ENCODE assay signal across 20 mouse cellular contexts in genomic region chr2:168837951-168838570, GRCm38 (mm10).
A peak's percentile ranks its signal among the peaks of the same experiment; 100 is the strongest.
DNase-seq lines count a peak whose midpoint lies in the region; ATAC-seq lines count a peak whose summit lies in the region.
"Had no signal": no experiment of that assay in that cellular context is flagged by ENCODE, and none has a peak within 500 bp of the region (broad histone marks: within the 10 kb centered on the region; RNA-seq: fewer than 3 reads in every experiment).

No protein-coding gene starts in this region.

- intact Hi-C loops in heart, postnatal 14 days (cut with DNase I) = no loop called here

- H3K36me3 ChIP-seq in heart, embryonic 13.5 days = no peaks in the 10 kb centered on the region
- H3K36me3 ChIP-seq in midbrain, embryonic 10.5 days = no peaks in the 10 kb centered on the region
- H3K36me3 ChIP-seq in midbrain, embryonic 16.5 days (ENCODE audit: control insufficient read depth, insufficient read depth, low read length) = no peaks in the 10 kb centered on the region
- H3K36me3 ChIP-seq in embryonic facial prominence, embryonic 11.5 days (replicated peaks; ENCODE audit: control insufficient read depth, insufficient read depth, low read depth, low read length) = no peaks in the 10 kb centered on the region
- H3K36me3 ChIP-seq: limb, embryonic 12.5 days; lung, embryonic 15.5 days had no signal

- H3K27me3 ChIP-seq in heart, embryonic 13.5 days (replicated peaks) = peaks cover 67% of the 10 kb centered on the region
- H3K27me3 ChIP-seq in midbrain, embryonic 10.5 days (ENCODE audit: low read depth, poor library complexity, severe bottlenecking) = no peaks in the 10 kb centered on the region
- H3K27me3 ChIP-seq in midbrain, embryonic 16.5 days (ENCODE audit: control insufficient read depth, insufficient read depth, low read depth, low read length) = peaks cover 10% of the 10 kb centered on the region
- no peaks in the 10 kb centered on the region for H3K27me3 ChIP-seq in embryonic facial prominence, embryonic 11.5 days (ENCODE audit: control insufficient read depth, insufficient read depth, low read length)

- H3K4me2 ChIP-seq in heart, embryonic 13.5 days = 0 out of 2 replicates have a peak overlapping the region, but pooled peaks have one; percentile 58
- H3K4me2 ChIP-seq in midbrain, embryonic 16.5 days (ENCODE audit: low read length) = no peak overlapping the region
- no peak overlapping the region for H3K4me2 ChIP-seq in embryonic facial prominence, embryonic 11.5 days (ENCODE audit: low read depth, low read length)
- H3K4me2 ChIP-seq: lung, embryonic 15.5 days had no signal

- DNase-seq in heart, postnatal 14 days = no peak
- peak; percentile 44 for DNase-seq in midbrain, embryonic 10.5 days (ENCODE audit: low spot score)
- peak; percentile 50 for DNase-seq in embryo, embryonic 10 days (ENCODE audit: low spot score)
- no peak for DNase-seq in embryonic facial prominence, embryonic 11.5 days (ENCODE audit: low spot score)
- no peak for DNase-seq in c-Kit-positive CD71-positive TER-119-positive erythroid progenitor cells, embryonic 14.5 days (ENCODE audit: low spot score)
- DNase-seq in layer of hippocampus, adult 9-11 months = no peak
- DNase-seq: adrenal gland, postnatal 14 days; cerebellum, adult 9-10 months; forebrain, postnatal 0 days; gastrocnemius, adult 2 months; kidney, adult 2 months; lung, postnatal 36 days had no signal

- H3K27ac ChIP-seq in heart, embryonic 13.5 days (replicated peaks) = no peak overlapping the region
- peak overlapping the region; percentile 92 for H3K27ac ChIP-seq in midbrain, embryonic 10.5 days (replicated peaks)
- no peak overlapping the region for H3K27ac ChIP-seq in midbrain, embryonic 16.5 days (ENCODE audit: low read length)
- H3K27ac ChIP-seq in embryonic facial prominence, embryonic 11.5 days (replicated peaks; ENCODE audit: low read depth, low read length) = peak overlapping the region; percentile 28; the same call in 1 of the 2 replicates
- H3K27ac ChIP-seq: gastrocnemius, adult 2 months; kidney, postnatal 0 days; limb, embryonic 12.5 days; liver, embryonic 14.5 days; lung, embryonic 15.5 days had no signal

- 50% methylated on average over 5 of the region's 5 CpGs for WGBS in heart, embryonic 13.5 days
- WGBS in midbrain, embryonic 10.5 days = 7% methylated on average over 5 of the region's 5 CpGs
- WGBS in midbrain, embryonic 16.5 days = 19% methylated on average over 5 of the region's 5 CpGs
- WGBS in embryonic facial prominence, embryonic 11.5 days = 27% methylated on average over 5 of the region's 5 CpGs

- ATAC-seq in heart, embryonic 13.5 days (ENCODE audit: extremely low read depth, insufficient number of reproducible peaks, low FRiP score, low TSS enrichment) = no peak
- ATAC-seq in midbrain, embryonic 16.5 days = no peak
- ATAC-seq in embryonic facial prominence, embryonic 11.5 days (replicated peaks; ENCODE audit: insufficient number of reproducible peaks, low FRiP score, low TSS enrichment, low read depth) = no peak
- ATAC-seq: CD4-positive, CD25-positive, alpha-beta regulatory T cell, adult 4 months; forebrain, postnatal 0 days had no signal

- H3K4me3 ChIP-seq in heart, embryonic 13.5 days = no peak overlapping the region
- peak overlapping the region; percentile 47 for H3K4me3 ChIP-seq in midbrain, embryonic 10.5 days
- no peak overlapping the region for H3K4me3 ChIP-seq in midbrain, embryonic 16.5 days (ENCODE audit: low read depth, low read length)
- no peak overlapping the region for H3K4me3 ChIP-seq in embryonic facial prominence, embryonic 11.5 days (ENCODE audit: low read depth, low read length)
- H3K4me3 ChIP-seq: gastrocnemius, adult 2 months; limb, embryonic 12.5 days; lung, embryonic 15.5 days; megakaryocyte, embryonic 14.5 days had no signal

- H3K9ac ChIP-seq in heart, embryonic 13.5 days = no peak overlapping the region
- H3K9ac ChIP-seq in midbrain, embryonic 16.5 days (ENCODE audit: low read depth, low read length) = no peak overlapping the region
- H3K9ac ChIP-seq in embryonic facial prominence, embryonic 11.5 days (replicated peaks; ENCODE audit: low read length) = no peak overlapping the region
- H3K9ac ChIP-seq: forebrain, postnatal 0 days; limb, embryonic 12.5 days; liver, embryonic 14.5 days; lung, embryonic 15.5 days had no signal

- peaks cover 19% of the 10 kb centered on the region for H3K4me1 ChIP-seq in heart, embryonic 13.5 days
- peaks cover 72% of the 10 kb centered on the region for H3K4me1 ChIP-seq in midbrain, embryonic 10.5 days
- peaks cover 24% of the 10 kb centered on the region for H3K4me1 ChIP-seq in midbrain, embryonic 16.5 days (ENCODE audit: control insufficient read depth, insufficient read depth, low read length)
- H3K4me1 ChIP-seq in embryonic facial prominence, embryonic 11.5 days (ENCODE audit: control insufficient read depth, insufficient read depth, low read length) = peaks cover 12% of the 10 kb centered on the region

- peaks cover 8% of the 10 kb centered on the region; the same call in 1 of the 2 replicates for H3K9me3 ChIP-seq in heart, embryonic 13.5 days
- no peaks in the 10 kb centered on the region for H3K9me3 ChIP-seq in midbrain, embryonic 10.5 days (replicated peaks)
- H3K9me3 ChIP-seq in midbrain, embryonic 16.5 days (replicated peaks; ENCODE audit: control insufficient read depth, low read length, poor library complexity, severe bottlenecking) = no peaks in the 10 kb centered on the region
- no peaks in the 10 kb centered on the region for H3K9me3 ChIP-seq in embryonic facial prominence, embryonic 11.5 days (replicated peaks; ENCODE audit: control insufficient read depth, low read length)
- H3K9me3 ChIP-seq: limb, embryonic 12.5 days; lung, embryonic 15.5 days had no signal

Comparison
In these comparisons a context has a peak if more than half of its experiments do, and no peak if none do; other contexts are left out.
1. H3K27ac ChIP-seq: peak in midbrain, embryonic 10.5 days (single experiment) and embryonic facial prominence, embryonic 11.5 days (single experiment); none in heart, embryonic 13.5 days (single experiment) and midbrain, embryonic 16.5 days (single experiment).
2. DNase-seq: peak in midbrain, embryonic 10.5 days (single experiment) and embryo, embryonic 10 days (single experiment); none in heart, postnatal 14 days (0 of 2), embryonic facial prominence, embryonic 11.5 days (single experiment), c-Kit-positive CD71-positive TER-119-positive erythroid progenitor cells, embryonic 14.5 days (single experiment) and layer of hippocampus, adult 9-11 months (single experiment).